Mouse (Mus musculus): Measurements from ENCODE around the gene Gpr132.

DNA sequence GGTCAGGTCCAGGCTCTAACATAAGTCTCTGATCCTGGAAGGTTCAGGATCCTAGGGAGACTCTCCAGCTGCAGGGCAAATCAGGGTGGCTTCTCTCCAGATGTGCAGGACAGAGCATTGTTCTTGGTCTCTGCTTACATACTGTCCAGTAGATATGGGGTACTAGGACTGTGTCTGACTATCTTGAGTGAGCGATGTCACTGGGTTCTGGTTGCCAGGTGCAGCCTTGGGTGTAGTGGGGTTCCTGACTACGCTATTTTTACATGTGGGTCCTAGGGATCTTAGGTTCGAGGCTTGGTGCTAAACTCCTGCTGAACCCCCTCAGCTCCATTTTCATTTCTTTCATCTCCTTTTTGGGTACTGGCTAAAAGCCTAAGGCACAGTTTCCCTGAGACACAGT is 37.5 kb downstream of the Gpr132 start:
- TF ChIP-seq CTCF (conservative IDR thresholded peaks at IDR 0.05; ENCODE audit: low read length) (no peak), NANOG (IDR thresholded peaks at IDR 0.05; ENCODE audit: borderline replicate concordance, low read length) (no peak)

All from E14TG2a.4 (cell line).